In genomic region chr3:37879056-37879455, GRCm38 (mm10) we compare ENCODE assay signal across 24 mouse cellular contexts.
"Had no signal": no experiment of that assay in that cellular context is flagged by ENCODE, and none has a peak within 500 bp of the region (broad histone marks: within the 10 kb centered on the region; RNA-seq: fewer than 3 reads in every experiment).

No protein-coding gene starts in this region.

- DNase-seq: gastrocnemius, postnatal 14 days; gastrocnemius, postnatal 36 days; heart, adult 18-20 months; heart, postnatal 14 days; heart, postnatal 36 days; kidney, adult 11 months; kidney, adult 2 months; kidney, adult 9 months; layer of hippocampus, adult 9-11 months; layer of hippocampus, postnatal 36 days; left cerebral cortex, postnatal 4 days had no signal

- H3K27me3 ChIP-seq: heart, embryonic 13.5 days; heart, embryonic 15.5 days; hindbrain, embryonic 12.5 days; hindbrain, embryonic 15.5 days; kidney, embryonic 15.5 days; limb, embryonic 13.5 days; limb, embryonic 15.5 days; liver, embryonic 12.5 days had no signal

- H3K4me3 ChIP-seq: heart, embryonic 13.5 days; heart, embryonic 15.5 days; hindbrain, embryonic 12.5 days; hindbrain, embryonic 15.5 days; kidney, embryonic 15.5 days; limb, embryonic 13.5 days; limb, embryonic 15.5 days; liver, embryonic 12.5 days had no signal

- H3K36me3 ChIP-seq: heart, embryonic 13.5 days; heart, embryonic 15.5 days; hindbrain, embryonic 12.5 days; hindbrain, embryonic 15.5 days; kidney, embryonic 15.5 days; limb, embryonic 13.5 days; limb, embryonic 15.5 days; liver, embryonic 12.5 days had no signal

- H3K4me1 ChIP-seq: liver, embryonic 12.5 days had no signal

- ATAC-seq: hindbrain, postnatal 0 days; intestine, embryonic 16.5 days; liver, embryonic 12.5 days had no signal

- H3K9me3 ChIP-seq: heart, embryonic 13.5 days; heart, embryonic 15.5 days; hindbrain, embryonic 12.5 days; hindbrain, embryonic 15.5 days; kidney, embryonic 15.5 days; limb, embryonic 13.5 days; limb, embryonic 15.5 days; liver, embryonic 12.5 days had no signal

- H3K4me2 ChIP-seq: heart, embryonic 11.5 days; heart, embryonic 13.5 days; heart, embryonic 15.5 days; hindbrain, embryonic 12.5 days; hindbrain, embryonic 15.5 days; kidney, embryonic 15.5 days; limb, embryonic 13.5 days; limb, embryonic 15.5 days; liver, embryonic 12.5 days had no signal

- H3K9ac ChIP-seq: heart, embryonic 13.5 days; heart, embryonic 15.5 days; hindbrain, embryonic 12.5 days; hindbrain, embryonic 15.5 days; kidney, embryonic 15.5 days; limb, embryonic 13.5 days; limb, embryonic 15.5 days; liver, embryonic 12.5 days; liver, embryonic 14.5 days had no signal

- H3K27ac ChIP-seq: heart, embryonic 13.5 days; heart, embryonic 15.5 days; hindbrain, embryonic 12.5 days; hindbrain, embryonic 15.5 days; hindbrain, postnatal 0 days; kidney, embryonic 15.5 days; kidney, postnatal 0 days; limb, embryonic 13.5 days; limb, embryonic 15.5 days; liver, embryonic 12.5 days; liver, embryonic 14.5 days had no signal
